Mouse (Mus musculus): ENCODE data around the gene Pitpnb. TPM values are rescaled to one million over a fixed set of nuclear protein-coding genes. Genes with fewer than 3 reads are reported as not detected.

Pitpnb gene
- 10 to 100 TPM; 74.6 to 84.8 (median 80.1) TPM for total RNA-seq (2022)

DNA sequence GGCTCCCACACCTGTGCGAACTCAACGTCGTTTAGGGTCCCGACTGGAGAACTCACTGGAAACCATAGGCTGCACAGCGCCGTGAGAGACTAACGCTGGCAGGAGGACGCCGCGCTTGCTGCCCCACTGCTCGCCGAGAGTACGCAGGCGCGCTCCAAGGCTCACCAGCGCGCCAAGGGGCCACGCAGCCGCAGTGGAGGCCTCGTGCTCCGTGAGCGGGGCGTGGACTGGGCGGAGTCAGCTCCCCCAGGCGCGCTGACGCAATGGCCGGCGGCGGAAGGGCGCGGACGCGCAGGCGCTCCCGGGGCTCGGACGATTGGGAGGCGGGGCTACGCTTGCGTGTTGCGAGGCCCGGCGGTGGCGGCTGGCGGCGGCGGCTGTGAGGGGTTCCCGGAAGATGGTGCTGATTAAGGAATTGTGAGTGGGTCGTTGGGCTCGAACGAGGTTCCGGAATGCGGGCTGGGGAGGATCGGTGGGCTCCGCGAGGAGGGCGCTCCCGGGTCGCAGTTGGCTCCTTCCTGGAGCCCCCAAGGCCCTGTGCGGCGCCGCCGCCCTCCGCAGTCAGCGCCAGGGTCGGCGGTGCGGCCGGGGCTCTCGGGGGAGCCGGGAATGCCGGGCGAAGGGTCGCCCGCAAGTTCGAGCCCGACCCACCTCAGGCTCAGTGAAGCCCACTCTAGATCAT, at the start of gene Pitpnb:
Gene Pitpnb, plus strand, starts transcription at position 347 of the 682 bp plus-strand sequence.
- peak; percentile 95 to 98 for DNase-seq (ENCODE audit: low spot score in 2 of 2)

GRCm38 (mm10) chr5:111284420-111285175, 46.0 kb upstream of the Pitpnb start:
- DNase-seq (ENCODE audit: low spot score in 2 of 2) = no peak

DNA sequence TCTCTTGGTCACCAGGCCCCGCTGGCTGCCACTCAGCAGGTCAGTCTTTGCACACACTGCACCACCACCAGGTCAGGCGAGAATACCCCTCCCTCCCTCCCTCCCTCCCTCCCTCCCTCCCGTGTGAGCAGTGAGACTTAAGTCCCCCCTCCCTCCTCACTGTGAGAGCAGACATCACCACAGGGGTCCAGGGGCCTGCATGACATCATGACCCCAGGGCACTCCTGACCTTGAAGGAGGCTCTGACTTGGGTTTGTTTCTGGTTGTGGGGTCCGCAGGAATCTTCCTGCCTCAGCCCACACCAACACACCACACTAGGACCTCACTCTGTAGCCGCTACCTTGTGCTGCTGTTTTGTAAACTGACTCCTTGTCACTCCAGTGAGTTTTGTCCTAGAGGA, 43.0 kb upstream of the Pitpnb start:
- no peak for DNase-seq (ENCODE audit: low spot score in 2 of 2)

DNA sequence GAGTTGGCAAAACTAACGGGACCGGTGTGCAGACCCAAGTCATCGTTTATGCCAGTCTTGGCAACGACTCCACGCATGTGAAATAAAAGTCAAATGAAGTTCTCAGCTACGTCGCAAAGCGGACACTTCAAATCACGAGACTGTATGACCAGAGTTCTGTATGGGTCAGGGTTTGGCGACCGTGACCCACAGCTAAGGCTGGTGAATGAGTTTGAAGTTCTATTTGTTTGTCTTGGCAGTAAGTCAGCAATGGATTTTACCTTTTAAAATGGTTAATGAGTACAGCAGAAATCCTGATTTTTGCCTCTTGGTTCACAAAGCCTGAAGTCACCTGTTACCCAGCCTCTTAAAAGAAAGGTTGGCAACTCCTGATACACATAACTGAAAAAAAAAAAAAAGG, 42.1 kb upstream of the Pitpnb start:
- DNase-seq (ENCODE audit: low spot score in 2 of 2) = no peak

GRCm38 (mm10) chr5:111290071-111290470, 40.5 kb upstream of the Pitpnb start:
- DNase-seq (ENCODE audit: low spot score in 2 of 2) = peak in 1 of 2 experiments; percentile 50

DNA sequence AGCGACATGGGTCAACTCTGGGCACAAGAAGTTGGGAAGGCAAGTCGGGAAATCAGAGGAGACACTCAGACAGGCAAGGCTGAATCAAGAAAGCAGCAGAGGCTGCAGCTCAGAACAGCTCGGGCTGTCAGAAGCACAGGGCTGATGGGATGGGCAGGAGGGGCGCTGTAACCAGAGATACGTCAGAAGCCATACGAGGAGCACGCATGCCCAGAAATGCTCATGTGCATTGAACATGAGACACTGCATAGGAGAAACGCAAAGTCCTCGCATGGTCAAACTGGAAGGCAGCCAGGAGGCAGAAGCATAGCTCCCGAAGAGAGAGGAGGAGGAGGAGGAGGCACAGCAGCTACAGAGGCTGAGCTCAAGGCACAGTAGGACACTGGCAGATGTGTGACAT, 38.9 kb upstream of the Pitpnb start:
- DNase-seq (ENCODE audit: low spot score in 2 of 2) = peak; percentile 59 to 66

GRCm38 (mm10) chr5:111297801-111298200, 32.8 kb upstream of the Pitpnb start:
- no peak for DNase-seq (ENCODE audit: low spot score in 2 of 2)

- no peak for DNase-seq (ENCODE audit: low spot score in 2 of 2)
Measured at GRCm38 (mm10) chr5:111298706-111299105, 31.9 kb upstream of the Pitpnb start.

DNA sequence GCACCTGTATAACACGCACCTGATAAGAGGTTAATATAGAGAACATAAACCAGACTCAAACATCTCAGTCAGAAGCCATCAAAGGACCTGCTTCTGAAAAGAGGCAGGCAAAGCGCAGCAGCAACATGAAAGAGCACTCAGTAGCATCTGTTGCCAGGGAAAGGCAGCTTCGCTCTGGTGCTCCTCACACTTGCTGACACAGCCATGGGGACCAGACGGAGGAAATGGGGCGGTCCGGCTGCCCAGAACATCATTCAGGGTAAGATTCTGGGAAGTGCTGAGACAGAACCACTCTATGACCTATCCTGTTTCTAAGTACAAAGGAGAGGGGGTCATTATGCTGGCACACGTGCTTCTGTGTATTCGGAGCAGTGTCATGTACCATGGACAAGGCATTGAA, 29.8 kb upstream of the Pitpnb start:
- no peak for DNase-seq (ENCODE audit: low spot score in 2 of 2)

DNA sequence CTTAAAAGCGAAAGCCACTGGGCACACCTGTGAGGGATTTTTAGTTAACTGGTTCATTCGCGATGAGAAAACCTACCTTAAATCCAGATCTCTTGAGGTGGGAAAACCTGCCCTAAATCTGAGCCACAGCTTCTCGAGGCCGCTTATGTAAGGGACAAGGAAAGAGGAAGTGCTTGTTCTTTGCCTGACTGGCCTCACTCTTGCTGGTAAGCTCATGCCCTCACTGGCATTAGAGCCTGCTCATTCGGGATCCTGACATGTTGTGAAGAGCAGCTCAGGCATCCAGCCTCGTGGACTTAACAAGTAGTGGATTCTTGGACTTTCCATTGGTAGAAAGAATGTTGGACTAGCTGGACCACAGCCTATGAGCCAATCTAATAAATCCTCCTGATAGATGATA, 28.8 kb upstream of the Pitpnb start:
- DNase-seq (ENCODE audit: low spot score in 2 of 2) = no peak

- DNase-seq (ENCODE audit: low spot score in 2 of 2) = no peak
Measured at GRCm38 (mm10) chr5:111304730-111305129, 25.8 kb upstream of the Pitpnb start.

DNA sequence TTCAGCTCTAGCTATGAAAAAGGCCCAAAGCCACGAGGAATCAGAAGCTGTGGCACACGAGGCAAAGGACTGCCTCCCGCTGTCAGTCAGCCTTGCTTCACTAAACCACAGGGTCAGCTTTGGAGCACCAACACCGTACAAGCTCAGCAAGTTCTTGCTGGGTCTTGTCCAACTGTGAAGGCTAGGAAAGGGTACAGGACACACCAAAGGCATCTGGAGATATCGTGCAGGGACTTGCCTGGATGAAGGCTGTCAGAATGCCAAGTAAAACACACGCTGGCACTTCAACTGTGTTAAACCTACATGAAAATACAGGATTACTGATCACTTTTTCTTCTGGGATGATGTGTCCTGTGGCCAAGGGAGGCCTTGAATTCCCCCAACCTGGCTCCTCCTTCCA, 20.4 kb upstream of the Pitpnb start:
- no peak for DNase-seq (ENCODE audit: low spot score in 2 of 2)

DNA sequence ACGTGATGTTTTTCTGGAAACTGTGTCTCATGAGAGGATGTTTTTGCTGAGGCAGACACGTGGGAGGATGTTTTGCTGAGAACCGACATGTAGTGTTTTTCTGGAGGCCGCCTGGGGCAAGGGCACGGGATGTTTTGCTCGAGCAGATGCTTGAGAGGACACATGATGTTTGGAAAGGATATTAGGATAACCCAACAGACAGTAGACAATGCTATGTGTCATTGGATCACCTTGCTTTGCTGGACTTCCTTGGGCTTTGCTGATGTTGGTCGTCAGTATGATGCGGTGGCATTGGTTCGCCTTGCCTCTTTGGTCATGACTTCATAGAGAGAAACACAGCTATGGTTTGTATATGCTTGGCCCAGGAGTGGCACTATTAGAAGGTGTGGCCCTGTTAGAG, 16.7 kb upstream of the Pitpnb start:
- no peak for DNase-seq (ENCODE audit: low spot score in 2 of 2)

DNA sequence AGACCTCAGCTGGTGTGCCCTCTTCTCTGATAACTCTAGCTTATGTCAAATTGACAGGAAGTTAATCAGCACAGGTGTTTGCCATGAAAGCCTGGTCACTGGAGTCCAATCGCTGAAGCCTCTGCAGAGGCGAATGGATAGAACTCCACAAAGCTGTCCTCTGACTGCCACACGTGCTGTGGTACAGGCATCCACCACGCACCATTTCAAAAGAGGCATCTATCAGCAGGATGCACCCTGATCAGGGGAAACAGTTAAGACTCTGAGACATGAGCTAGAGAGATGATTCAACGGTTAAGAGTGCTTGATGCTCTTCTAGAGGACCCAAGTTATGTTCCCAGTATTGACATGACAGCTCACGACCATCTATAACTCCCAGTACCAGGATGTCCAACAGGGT, 15.5 kb upstream of the Pitpnb start:
- DNase-seq (ENCODE audit: low spot score in 2 of 2) = no peak

- DNase-seq (ENCODE audit: low spot score in 2 of 2) = no peak
Measured at GRCm38 (mm10) chr5:111317526-111317925, 13.0 kb upstream of the Pitpnb start.

- DNase-seq (ENCODE audit: low spot score in 2 of 2) = no peak
Measured at GRCm38 (mm10) chr5:111318946-111319345, 11.6 kb upstream of the Pitpnb start.

- DNase-seq (ENCODE audit: low spot score in 2 of 2) = no peak
Measured at GRCm38 (mm10) chr5:111325813-111326212, 4.8 kb upstream of the Pitpnb start.

GRCm38 (mm10) chr5:111327420-111327819, 3.1 kb upstream of the Pitpnb start:
- DNase-seq (ENCODE audit: low spot score in 2 of 2) = no peak

- DNase-seq (ENCODE audit: low spot score in 2 of 2) = no peak
Measured at GRCm38 (mm10) chr5:111329782-111330416, 664 bp upstream of the Pitpnb start.

DNA sequence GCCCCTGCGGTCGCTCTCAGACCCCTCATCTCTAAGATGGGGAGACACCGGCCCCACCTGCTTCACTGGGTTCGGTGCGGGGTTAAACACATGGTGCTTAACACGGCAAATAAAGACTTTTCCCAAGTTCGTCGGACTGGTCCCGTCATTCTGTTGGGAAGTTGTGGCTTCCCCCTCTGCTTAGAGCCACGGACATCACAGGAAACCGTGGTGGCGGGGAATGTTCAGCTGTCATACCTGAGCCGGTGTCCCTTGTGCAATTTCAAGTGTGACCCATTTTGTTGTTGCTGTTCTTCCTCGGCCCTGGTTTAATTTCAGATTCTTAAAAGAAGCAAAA, 504 bp downstream of the Pitpnb start:
- DNase-seq (ENCODE audit: low spot score in 2 of 2) = no peak

DNA sequence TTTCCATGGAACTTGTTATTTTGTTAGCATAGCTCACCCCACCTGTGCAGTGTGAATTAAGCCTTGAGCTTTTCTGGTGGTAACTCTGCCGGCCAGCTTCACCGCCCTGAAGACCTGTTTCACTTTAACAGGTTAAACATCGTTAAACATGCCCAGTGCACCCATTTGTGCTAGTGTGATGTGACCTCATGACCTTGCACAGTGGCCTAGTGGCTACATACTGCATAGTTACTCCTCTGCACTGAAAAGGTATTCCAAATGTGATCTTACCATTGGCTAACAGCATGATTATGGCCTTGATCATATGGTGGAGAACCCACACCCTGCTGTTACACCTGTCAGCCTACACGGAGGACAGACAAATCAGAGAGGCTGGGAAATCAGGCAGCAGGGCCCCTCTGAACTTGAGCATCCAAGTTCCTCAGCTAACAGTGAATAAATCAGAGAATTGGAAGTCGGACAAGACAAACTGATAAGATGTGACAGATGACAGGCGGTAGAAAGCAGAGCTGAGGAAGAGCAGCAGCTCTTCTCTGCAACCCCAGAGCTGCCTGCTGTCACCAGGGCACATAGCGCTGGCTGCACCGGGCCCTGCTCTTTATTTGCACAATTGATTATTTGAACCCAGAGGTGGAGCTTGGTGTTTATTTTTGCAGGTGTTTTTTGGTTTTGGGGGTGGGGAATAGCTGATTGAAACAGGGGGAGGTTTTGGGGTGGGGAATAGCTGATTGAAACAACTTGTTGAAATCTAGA, 5.6 kb downstream of the Pitpnb start:
- no peak for DNase-seq (ENCODE audit: low spot score in 2 of 2)

GRCm38 (mm10) chr5:111341609-111342008, 11.0 kb downstream of the Pitpnb start:
- no peak for DNase-seq (ENCODE audit: low spot score in 2 of 2)
